Mouse (Mus musculus): ENCODE measurements around the gene Kcnmb2.

Gene Kcnmb2

DNA sequence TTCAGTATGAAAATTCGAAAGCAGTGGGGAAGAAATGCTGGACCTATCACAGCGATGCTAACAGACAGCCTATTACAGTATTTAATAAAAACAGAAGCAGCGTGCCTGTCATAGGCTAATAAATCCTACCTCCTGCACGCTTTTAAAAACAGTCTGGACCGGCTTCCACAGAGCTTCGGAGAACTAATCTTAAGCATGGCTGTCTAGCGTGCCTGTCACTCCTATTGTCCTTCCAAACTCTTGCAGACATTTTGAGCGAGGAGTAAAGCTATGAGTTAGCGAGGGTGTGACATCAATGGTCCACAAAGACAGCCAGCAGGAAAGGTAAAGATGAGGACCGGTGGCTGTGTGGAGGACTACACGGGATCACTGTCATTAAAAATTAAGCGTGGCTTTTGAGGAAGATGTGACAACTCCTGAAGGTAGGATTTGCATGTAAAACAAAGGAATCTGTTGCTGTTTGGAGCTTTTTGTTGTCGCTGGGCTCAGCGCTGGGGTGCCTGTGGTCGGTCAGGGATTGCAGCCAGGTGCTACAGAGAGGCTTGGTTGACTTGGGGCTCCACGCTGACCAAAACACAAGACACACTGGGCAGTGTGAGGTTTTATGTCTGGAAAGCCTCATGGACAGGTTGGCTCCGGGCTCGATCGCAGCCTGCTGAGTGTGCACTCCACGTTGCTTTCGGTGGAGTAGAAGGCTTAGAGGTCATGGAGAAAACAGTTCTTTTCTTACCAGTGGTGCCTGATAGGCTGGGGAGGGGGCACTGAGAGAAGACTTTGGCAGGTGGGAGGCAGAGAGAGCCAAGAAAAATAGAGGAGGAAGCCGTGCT lies at the start of gene Kcnmb2:
Gene Kcnmb2 (plus strand): TSS at position 4 of the 827 bp plus-strand sequence.
- no peaks in the 10 kb centered on the region for H3K27me3 ChIP-seq (ENCODE audit: control insufficient read depth, insufficient read depth, low read length, poor library complexity, severe bottlenecking)
- no peaks in the 10 kb centered on the region for H3K36me3 ChIP-seq (ENCODE audit: control insufficient read depth, insufficient read depth, low read length, poor library complexity, severe bottlenecking)
- DNase-seq (ENCODE audit: low read depth, low spot score): no peak

GRCm38 (mm10) chr3:31863522-31863921 lies 38.8 kb upstream of the Kcnmb2 start:
- H3K27me3 ChIP-seq (ENCODE audit: control insufficient read depth, insufficient read depth, low read length, poor library complexity, severe bottlenecking): no peaks in the 10 kb centered on the region
- DNase-seq (ENCODE audit: low read depth, low spot score): no peak
- no peaks in the 10 kb centered on the region for H3K36me3 ChIP-seq (ENCODE audit: control insufficient read depth, insufficient read depth, low read length, poor library complexity, severe bottlenecking)

DNA sequence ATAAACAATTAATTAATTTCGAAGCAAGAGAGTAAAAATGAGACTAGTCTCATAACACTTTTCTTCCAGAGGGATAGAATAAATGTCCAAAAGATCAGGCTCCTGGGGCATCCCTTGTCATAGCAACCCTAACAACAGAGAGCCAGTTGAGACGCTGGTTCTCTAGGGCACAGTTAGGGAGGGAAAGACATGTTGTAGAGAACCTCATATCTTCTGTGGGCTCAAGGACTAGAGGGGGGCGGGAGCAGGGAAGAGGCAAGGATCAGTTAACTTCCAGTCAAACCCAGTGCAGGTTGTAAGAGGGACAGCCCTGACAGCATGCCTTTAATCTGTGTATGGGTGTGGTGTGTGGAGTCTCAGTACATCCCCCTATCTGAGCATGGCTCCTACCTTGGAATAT lies 38.2 kb upstream of the Kcnmb2 start:
- Histone ChIP-seq H3K27me3 (ENCODE audit: control insufficient read depth, insufficient read depth, low read length, poor library complexity, severe bottlenecking) (no peaks in the 10 kb centered on the region), H3K36me3 (ENCODE audit: control insufficient read depth, insufficient read depth, low read length, poor library complexity, severe bottlenecking) (no peaks in the 10 kb centered on the region)
- DNase-seq (ENCODE audit: low read depth, low spot score): no peak

DNA sequence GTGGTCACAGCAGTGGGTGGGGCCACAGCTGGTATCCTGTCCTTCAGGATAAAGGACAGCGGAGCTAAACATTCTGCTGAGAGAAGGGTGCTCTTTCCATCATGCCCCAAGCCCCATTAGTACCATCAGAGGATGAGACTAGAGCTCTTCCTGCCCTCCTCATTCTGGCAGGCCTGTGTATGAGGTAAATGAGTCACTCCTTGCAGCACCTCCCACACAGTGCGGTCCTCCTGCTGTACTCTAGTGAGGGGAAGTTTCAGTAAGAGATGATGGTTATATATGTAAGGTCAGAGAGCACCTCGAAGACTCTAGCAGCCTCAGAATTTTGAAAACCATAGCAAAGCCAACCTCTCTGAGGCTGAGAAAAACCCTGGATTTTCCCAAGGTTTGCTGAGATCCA lies 30.8 kb upstream of the Kcnmb2 start:
- Histone ChIP-seq H3K36me3 (ENCODE audit: control insufficient read depth, insufficient read depth, low read length, poor library complexity, severe bottlenecking) (no peaks in the 10 kb centered on the region), H3K27me3 (ENCODE audit: control insufficient read depth, insufficient read depth, low read length, poor library complexity, severe bottlenecking) (no peaks in the 10 kb centered on the region)
- DNase-seq (ENCODE audit: low read depth, low spot score): no peak

DNA sequence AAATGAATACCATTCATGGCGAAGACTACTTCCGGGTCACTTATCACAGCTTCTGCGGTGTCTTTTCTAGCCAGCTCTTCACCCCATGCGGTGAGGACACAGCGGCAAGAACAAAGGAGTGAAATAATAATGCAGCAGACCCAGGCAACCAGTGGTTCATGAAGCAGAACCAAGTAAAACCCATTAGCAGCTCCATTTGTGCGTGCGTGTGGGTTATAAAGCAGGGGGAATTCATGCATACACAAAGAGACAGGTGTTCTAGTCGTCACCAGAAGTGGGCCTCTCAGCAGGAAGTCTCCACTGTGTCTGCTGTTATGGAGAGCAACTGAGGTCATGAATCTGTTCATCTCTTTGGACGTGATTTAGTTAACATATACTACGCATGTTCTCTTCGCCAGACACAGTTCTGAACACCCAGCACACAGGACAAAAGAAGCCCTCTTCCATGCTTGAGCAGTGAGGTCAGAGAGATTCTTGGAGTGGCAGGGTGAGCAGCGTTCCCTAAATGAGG lies 19.6 kb upstream of the Kcnmb2 start:
- no peak for DNase-seq (ENCODE audit: low read depth, low spot score)
- Histone ChIP-seq H3K36me3 (ENCODE audit: control insufficient read depth, insufficient read depth, low read length, poor library complexity, severe bottlenecking) (no peaks in the 10 kb centered on the region), H3K27me3 (ENCODE audit: control insufficient read depth, insufficient read depth, low read length, poor library complexity, severe bottlenecking) (no peaks in the 10 kb centered on the region)

DNA sequence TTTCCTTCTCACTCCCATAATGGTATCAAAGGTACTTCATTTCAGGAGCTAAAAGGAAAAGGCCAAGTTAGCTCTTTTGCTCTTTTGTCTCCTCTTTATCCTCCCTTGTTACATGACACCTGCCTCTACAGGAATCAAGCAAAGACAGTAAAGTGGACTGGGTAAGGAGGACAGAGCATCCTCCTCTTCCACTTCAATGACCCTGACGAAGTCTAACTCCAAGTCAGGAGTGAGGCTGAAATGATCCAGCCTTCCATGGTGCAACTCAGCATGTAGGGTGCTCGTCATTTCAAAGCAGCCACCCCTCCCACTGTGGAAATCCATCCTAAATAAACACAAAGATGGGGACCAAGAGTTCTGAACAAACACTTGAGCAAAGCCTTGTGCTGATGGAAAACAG lies 9.7 kb upstream of the Kcnmb2 start:
- no peak for DNase-seq (ENCODE audit: low read depth, low spot score)
- Histone ChIP-seq H3K27me3 (ENCODE audit: control insufficient read depth, insufficient read depth, low read length, poor library complexity, severe bottlenecking) (no peaks in the 10 kb centered on the region), H3K36me3 (ENCODE audit: control insufficient read depth, insufficient read depth, low read length, poor library complexity, severe bottlenecking) (no peaks in the 10 kb centered on the region)

DNA sequence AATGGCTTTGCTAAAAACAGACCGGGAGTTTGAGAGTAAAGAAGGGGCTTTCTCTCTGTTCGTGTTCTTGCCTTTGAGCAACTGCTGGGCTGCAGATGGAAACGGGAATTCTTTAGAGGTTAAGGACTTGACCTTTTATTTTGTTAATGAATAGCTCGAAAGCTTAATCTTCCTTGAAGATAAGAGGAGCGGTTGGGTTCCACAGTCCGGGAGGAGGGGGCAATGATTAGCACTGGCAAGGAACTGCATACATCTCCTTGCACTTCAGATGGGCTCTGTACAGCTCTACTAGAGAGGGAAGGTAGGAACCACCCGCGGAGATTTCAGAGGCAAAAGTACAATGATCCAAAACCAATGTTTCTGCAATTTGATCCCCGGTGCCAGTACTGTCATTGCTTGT lies 1.2 kb downstream of the Kcnmb2 start:
- Histone ChIP-seq H3K27me3 (ENCODE audit: control insufficient read depth, insufficient read depth, low read length, poor library complexity, severe bottlenecking) (no peaks in the 10 kb centered on the region), H3K36me3 (ENCODE audit: control insufficient read depth, insufficient read depth, low read length, poor library complexity, severe bottlenecking) (no peaks in the 10 kb centered on the region)
- no peak for DNase-seq (ENCODE audit: low read depth, low spot score)

DNA sequence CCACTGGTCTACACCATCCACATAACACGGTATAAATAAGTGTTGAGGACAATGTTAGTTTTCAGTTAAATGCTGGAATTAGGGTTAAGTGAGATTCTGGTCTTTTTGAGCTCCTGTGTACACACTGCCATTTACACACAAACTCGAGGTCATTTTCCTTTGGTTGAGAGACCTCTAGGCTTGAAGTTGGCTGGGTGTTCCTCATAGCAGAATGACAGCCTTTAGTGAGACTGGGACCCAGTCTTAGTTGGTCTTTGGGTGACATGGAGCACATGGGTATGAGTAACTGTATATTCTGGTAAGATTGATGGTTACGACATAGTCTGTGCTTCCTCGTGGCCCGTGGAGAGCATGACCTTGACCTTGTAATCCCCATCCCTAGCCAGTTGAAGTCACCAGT lies 1.8 kb downstream of the Kcnmb2 start:
- no peak for DNase-seq (ENCODE audit: low read depth, low spot score)
- Histone ChIP-seq H3K36me3 (ENCODE audit: control insufficient read depth, insufficient read depth, low read length, poor library complexity, severe bottlenecking) (no peaks in the 10 kb centered on the region), H3K27me3 (ENCODE audit: control insufficient read depth, insufficient read depth, low read length, poor library complexity, severe bottlenecking) (no peaks in the 10 kb centered on the region)

DNA sequence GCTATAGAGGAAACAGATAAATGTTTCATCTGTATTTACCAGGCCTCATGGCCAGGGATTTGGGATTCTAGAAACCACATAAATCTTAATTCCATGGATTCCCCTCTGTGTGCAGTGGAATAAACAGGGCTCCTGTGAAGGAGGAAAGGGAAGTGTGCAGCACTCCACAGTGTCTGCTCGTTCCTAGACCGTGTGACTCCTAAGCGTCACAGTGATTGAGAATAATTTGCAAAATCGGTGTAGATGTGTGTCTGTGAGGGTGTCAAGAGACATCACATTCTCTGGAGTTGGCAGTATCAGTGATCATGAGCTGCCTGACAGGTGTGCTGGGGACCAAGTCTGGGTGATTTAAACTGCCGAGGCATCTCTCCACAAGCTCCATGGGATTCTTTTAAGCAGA lies 8.9 kb downstream of the Kcnmb2 start:
- no peaks in the 10 kb centered on the region for H3K27me3 ChIP-seq (ENCODE audit: control insufficient read depth, insufficient read depth, low read length, poor library complexity, severe bottlenecking)
- H3K36me3 ChIP-seq (ENCODE audit: control insufficient read depth, insufficient read depth, low read length, poor library complexity, severe bottlenecking): no peaks in the 10 kb centered on the region
- DNase-seq (ENCODE audit: low read depth, low spot score): no peak

- Histone ChIP-seq H3K27me3 (ENCODE audit: control insufficient read depth, insufficient read depth, low read length, poor library complexity, severe bottlenecking) (no peaks in the 10 kb centered on the region), H3K36me3 (ENCODE audit: control insufficient read depth, insufficient read depth, low read length, poor library complexity, severe bottlenecking) (no peaks in the 10 kb centered on the region)
- no peak for DNase-seq (ENCODE audit: low read depth, low spot score)
Measured at GRCm38 (mm10) chr3:31911690-31912089, 9.4 kb downstream of the Kcnmb2 start.

- Histone ChIP-seq H3K27me3 (ENCODE audit: control insufficient read depth, insufficient read depth, low read length, poor library complexity, severe bottlenecking) (no peaks in the 10 kb centered on the region), H3K36me3 (ENCODE audit: control insufficient read depth, insufficient read depth, low read length, poor library complexity, severe bottlenecking) (no peaks in the 10 kb centered on the region)
- no peak for DNase-seq (ENCODE audit: low read depth, low spot score)
Measured at GRCm38 (mm10) chr3:31928544-31928943, 26.2 kb downstream of the Kcnmb2 start.

GRCm38 (mm10) chr3:31934704-31935103 lies 32.4 kb downstream of the Kcnmb2 start:
- no peak for DNase-seq (ENCODE audit: low read depth, low spot score)
- H3K36me3 ChIP-seq (ENCODE audit: control insufficient read depth, insufficient read depth, low read length, poor library complexity, severe bottlenecking): no peaks in the 10 kb centered on the region
- H3K27me3 ChIP-seq (ENCODE audit: control insufficient read depth, insufficient read depth, low read length, poor library complexity, severe bottlenecking): no peaks in the 10 kb centered on the region

- no peak for DNase-seq (ENCODE audit: low read depth, low spot score)
- no peaks in the 10 kb centered on the region for H3K36me3 ChIP-seq (ENCODE audit: control insufficient read depth, insufficient read depth, low read length, poor library complexity, severe bottlenecking)
- no peaks in the 10 kb centered on the region for H3K27me3 ChIP-seq (ENCODE audit: control insufficient read depth, insufficient read depth, low read length, poor library complexity, severe bottlenecking)
Measured at GRCm38 (mm10) chr3:31941478-31941877, 39.2 kb downstream of the Kcnmb2 start.

DNA sequence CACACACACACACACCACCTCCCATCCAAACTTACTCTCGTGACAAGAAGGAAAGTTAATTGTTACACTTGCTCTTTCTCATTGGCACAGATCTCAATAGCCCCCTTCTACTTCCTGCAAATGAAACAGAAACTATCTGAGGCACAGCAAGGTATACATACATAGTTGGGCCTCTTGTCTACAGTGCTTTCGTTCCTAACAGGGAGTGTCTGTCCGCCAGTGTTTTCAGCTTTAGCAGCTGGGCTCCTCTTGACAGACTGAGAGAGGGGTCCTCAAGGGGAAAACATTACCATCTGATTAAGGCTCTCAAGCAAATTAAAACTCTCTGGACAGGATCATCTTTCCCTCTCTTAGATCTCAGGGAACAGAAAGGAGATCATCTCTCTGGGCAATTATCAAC lies 51.9 kb downstream of the Kcnmb2 start:
- H3K36me3 ChIP-seq (ENCODE audit: control insufficient read depth, insufficient read depth, low read length, poor library complexity, severe bottlenecking): no peaks in the 10 kb centered on the region
- no peaks in the 10 kb centered on the region for H3K27me3 ChIP-seq (ENCODE audit: control insufficient read depth, insufficient read depth, low read length, poor library complexity, severe bottlenecking)
- no peak for DNase-seq (ENCODE audit: low read depth, low spot score)

- H3K27me3 ChIP-seq (ENCODE audit: control insufficient read depth, insufficient read depth, low read length, poor library complexity, severe bottlenecking): no peaks in the 10 kb centered on the region
- no peaks in the 10 kb centered on the region for H3K36me3 ChIP-seq (ENCODE audit: control insufficient read depth, insufficient read depth, low read length, poor library complexity, severe bottlenecking)
- DNase-seq (ENCODE audit: low read depth, low spot score): no peak
Measured at GRCm38 (mm10) chr3:31955004-31955403, 52.7 kb downstream of the Kcnmb2 start.

- no peaks in the 10 kb centered on the region for H3K36me3 ChIP-seq (ENCODE audit: control insufficient read depth, insufficient read depth, low read length, poor library complexity, severe bottlenecking)
- no peaks in the 10 kb centered on the region for H3K27me3 ChIP-seq (ENCODE audit: control insufficient read depth, insufficient read depth, low read length, poor library complexity, severe bottlenecking)
- DNase-seq (ENCODE audit: low read depth, low spot score): no peak
Measured at GRCm38 (mm10) chr3:31959821-31960220, 57.5 kb downstream of the Kcnmb2 start.
